Mouse (Mus musculus) hindbrain, embryonic 16.5 days (tissue): ENCODE results near the gene Diaph3. TPM values are rescaled to one million over a fixed set of nuclear protein-coding genes. Genes with fewer than 3 reads are reported as not detected.

Experiments
- ATAC-seq: fragments of 200-750 bp; cut with Nextera tagmentation; 2 replicates; pipeline ENCODE4 v1.8.0; 2017; ENCODE audit warnings: moderate TSS enrichment, moderate library complexity
- H3K27ac ChIP-seq: fragments of 300-500 bp; sonication (generic); 2 replicates; pipeline ENCODE4 v1.5.1; 2014; ENCODE audit warnings: low read depth, mild to moderate bottlenecking, control low read depth, low read length, moderate library complexity
- H3K27me3 ChIP-seq: fragments of 300-500 bp; sonication (generic); replicated peaks from 2 replicates; pipeline ENCODE4 v1.6.1; 2014; ENCODE audit warnings: low read length; ENCODE audit not compliant: control insufficient read depth, insufficient read depth
- H3K36me3 ChIP-seq: fragments of 300-500 bp; sonication (generic); 2 replicates; pipeline ENCODE4 v1.6.1; 2014; ENCODE audit warnings: mild to moderate bottlenecking, low read length, moderate library complexity, mixed read lengths; ENCODE audit not compliant: control insufficient read depth, insufficient read depth
- H3K4me1 ChIP-seq: fragments of 300-500 bp; sonication (generic); 2 replicates; pipeline ENCODE4 v1.6.1; 2014; ENCODE audit warnings: low read depth, low read length; ENCODE audit not compliant: control insufficient read depth, insufficient read depth
- H3K4me2 ChIP-seq: fragments of 300-500 bp; sonication (generic); 2 replicates; pipeline ENCODE4 v1.6.1; 2014; ENCODE audit warnings: mild to moderate bottlenecking, low read length, control low read depth, moderate library complexity
- H3K4me3 ChIP-seq: fragments of 300-500 bp; sonication (generic); 2 replicates; pipeline ENCODE4 v1.5.1; 2014; ENCODE audit warnings: mild to moderate bottlenecking, low read length, control low read depth, moderate library complexity
- H3K9ac ChIP-seq: fragments of 300-500 bp; sonication (generic); 2 replicates; pipeline ENCODE4 v1.6.1; 2014; ENCODE audit warnings: low read depth, mild to moderate bottlenecking, control low read depth, low read length, moderate library complexity
- H3K9me3 ChIP-seq: fragments of 300-500 bp; sonication (generic); 2 replicates; pipeline ENCODE4 v1.6.1; 2014; ENCODE audit warnings: mild to moderate bottlenecking, low read length, moderate library complexity; ENCODE audit not compliant: control insufficient read depth
- WGBS: fragments of 180-500 bp; shearing (Covaris S2); extraction: QIAGEN DNeasy Blood & Tissue Kit; methylation state at CpG from one replicate; pipeline ENCODE4 v1.1.7; 2014; 5-methylcytosine and 5-hydroxymethylcytosine counted together
- polyA plus RNA-seq: library from polyadenylated mRNA; unstranded; fragments of >200 nt; fragmentation: Nextera tagmentation; extraction: Ambion mirVana; gene quantifications from 2 replicates; pipeline ENCODE4 v1.2.1, GENCODE M21; 2015

The Diaph3 gene
- 4.1 and 4.5 TPM in 2 replicates for polyA plus RNA-seq

DNA sequence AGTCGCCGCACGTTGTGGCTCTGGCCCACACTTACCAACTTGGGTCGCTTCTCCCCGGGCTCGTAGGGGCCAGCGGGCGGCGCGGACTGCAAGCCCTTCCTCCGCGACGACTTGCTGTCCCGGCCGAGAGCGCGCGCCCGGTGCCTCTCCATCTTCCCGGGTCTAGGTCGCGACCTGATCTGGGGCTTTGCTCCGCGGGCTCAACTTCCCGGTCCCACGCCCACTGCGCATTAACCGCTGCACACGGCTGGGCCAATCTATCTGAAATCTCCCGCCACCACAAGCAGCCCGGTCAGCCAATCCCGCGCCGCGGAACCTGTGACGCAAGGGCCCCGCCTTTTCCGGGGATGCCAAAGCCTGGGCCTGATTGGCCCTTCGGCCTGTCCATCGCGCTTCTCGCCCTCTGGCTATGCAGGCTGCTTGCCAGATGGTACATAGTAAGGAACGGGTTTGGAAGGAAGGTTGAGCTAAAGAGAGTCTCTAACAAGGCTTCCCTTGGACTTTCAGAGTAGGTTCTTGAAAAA lies at the start of gene Diaph3:
TSS of gene Diaph3 (minus strand) at position 273 of the 524 bp plus-strand sequence.
- no peaks in the 10 kb centered on the region for H3K27me3 ChIP-seq
- peaks cover 2% of the 10 kb centered on the region; the same call in 1 of the 2 replicates for H3K4me1 ChIP-seq
- ATAC-seq: peak; percentile 100
- no peaks in the 10 kb centered on the region for H3K36me3 ChIP-seq
- WGBS: under 1% methylated on average over 35 of the region's 43 CpGs
- H3K4me2 ChIP-seq: peak within 1 kb of the TSS; percentile 76
- H3K4me3 ChIP-seq: peak within 1 kb of the TSS; percentile 53
- no peaks in the 10 kb centered on the region for H3K9me3 ChIP-seq
- H3K9ac ChIP-seq: peak within 1 kb of the TSS; percentile 41
- no peak within 1 kb of the TSS for H3K27ac ChIP-seq

DNA sequence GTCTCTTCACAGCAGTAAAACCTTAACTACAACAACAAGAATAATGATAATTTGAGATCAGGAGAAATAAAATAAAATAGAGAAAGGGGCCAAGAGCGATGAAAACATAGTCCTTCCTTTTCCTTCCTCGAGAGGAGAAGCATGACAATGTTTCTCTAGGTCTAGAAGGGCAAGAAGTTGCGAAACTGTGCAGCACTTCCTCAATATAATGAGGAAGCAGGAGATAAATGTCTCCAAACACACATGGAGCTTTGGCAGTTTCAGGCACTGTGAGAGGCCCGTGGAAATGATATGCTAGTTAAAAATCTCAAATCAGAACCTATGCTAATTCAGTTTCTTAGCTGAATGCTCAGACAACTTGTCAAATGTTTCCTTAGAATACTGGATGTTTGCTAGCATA lies 49.6 kb upstream of the Diaph3 start:
- ATAC-seq: no peak
- Histone ChIP-seq H3K4me2 (no peak overlapping the region), H3K9ac (no peak overlapping the region), H3K36me3 (no peaks in the 10 kb centered on the region), H3K27ac (no peak overlapping the region), H3K9me3 (no peaks in the 10 kb centered on the region; the same call in 1 of the 2 replicates), H3K4me1 (no peaks in the 10 kb centered on the region), H3K4me3 (no peak overlapping the region), H3K27me3 (no peaks in the 10 kb centered on the region)
- WGBS: 83% methylated on average over 4 of the region's 4 CpGs

DNA sequence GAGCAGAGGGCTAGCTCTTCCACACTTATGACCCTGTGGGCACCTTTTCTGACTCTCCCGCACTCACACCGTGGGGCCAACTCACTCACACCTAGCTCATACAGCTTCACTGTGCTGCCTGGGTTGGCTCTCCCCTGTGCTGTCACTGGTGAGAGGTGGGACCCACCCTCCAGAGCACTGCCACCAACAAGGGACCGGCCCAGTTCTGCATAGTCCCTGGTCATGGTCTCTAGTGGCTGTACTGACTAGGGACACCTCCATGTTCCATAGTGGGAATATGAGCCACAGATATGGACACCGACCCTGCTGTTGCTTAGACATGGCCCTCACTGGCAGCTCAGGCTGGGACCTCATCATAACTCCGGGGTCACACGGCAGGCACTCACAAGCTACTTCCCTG lies 30.5 kb upstream of the Diaph3 start:
- H3K9ac ChIP-seq: no peak overlapping the region
- H3K4me2 ChIP-seq: no peak overlapping the region
- no peaks in the 10 kb centered on the region for H3K4me1 ChIP-seq
- 93% methylated on average over 6 of the region's 6 CpGs for WGBS
- no peaks in the 10 kb centered on the region for H3K9me3 ChIP-seq
- no peak overlapping the region for H3K27ac ChIP-seq
- H3K27me3 ChIP-seq: no peaks in the 10 kb centered on the region
- ATAC-seq: no peak
- no peak overlapping the region for H3K4me3 ChIP-seq
- H3K36me3 ChIP-seq: no peaks in the 10 kb centered on the region

DNA sequence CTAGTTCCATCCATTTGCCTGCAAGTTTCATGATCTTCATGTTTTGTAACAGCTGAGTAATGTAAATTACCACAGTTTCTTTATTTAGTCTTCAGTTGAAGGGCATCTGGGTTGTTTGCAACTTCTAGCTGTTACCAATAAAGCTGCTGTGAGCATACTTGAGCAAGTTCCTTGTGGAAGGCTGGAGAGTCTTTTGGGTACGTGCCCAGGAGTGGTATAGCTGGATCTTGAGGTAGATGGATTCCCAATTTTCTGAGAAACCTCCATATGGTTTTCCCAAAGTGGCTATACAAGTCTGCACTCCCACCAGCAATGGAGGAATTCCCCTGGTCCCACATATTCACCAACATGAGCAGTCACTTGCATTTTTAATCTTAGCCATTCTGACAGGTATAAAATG lies 28.1 kb upstream of the Diaph3 start:
- H3K9ac ChIP-seq: no peak overlapping the region
- WGBS: 91% methylated on average over 1 of the region's 1 CpGs
- no peaks in the 10 kb centered on the region for H3K36me3 ChIP-seq
- H3K4me1 ChIP-seq: no peaks in the 10 kb centered on the region
- H3K9me3 ChIP-seq: no peaks in the 10 kb centered on the region
- no peaks in the 10 kb centered on the region for H3K27me3 ChIP-seq
- no peak for ATAC-seq
- H3K4me3 ChIP-seq: no peak overlapping the region
- no peak overlapping the region for H3K27ac ChIP-seq
- H3K4me2 ChIP-seq: no peak overlapping the region

DNA sequence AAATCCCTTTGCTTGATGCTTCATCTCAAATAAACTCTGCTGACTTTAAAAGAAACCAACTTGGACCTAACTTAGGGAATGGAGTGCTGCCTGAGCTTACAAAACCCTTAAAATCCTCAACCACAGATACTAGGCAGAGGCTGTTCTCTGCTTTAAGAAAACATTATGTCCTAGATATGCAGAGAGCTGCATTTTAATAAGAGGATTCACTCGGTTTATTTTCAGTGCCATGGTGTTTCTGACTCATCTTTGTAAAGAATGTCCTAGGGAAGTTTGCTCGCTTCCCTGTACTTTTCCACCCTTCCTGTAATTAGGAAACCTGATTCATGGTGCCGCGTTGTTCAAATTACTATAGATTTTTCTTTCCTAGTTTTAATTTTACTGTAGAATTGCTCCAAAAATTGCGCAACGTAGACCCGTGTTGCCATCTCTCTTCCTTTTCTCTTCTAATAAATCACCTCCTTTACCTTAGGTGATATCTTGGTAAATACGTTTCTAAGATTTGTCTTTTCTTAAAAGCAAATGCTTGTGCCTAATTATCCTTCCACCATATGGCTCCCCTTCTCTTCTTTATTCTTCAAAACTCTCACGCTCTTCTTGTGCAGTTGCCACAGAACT lies 14.7 kb upstream of the Diaph3 start:
- no peak for ATAC-seq

DNA sequence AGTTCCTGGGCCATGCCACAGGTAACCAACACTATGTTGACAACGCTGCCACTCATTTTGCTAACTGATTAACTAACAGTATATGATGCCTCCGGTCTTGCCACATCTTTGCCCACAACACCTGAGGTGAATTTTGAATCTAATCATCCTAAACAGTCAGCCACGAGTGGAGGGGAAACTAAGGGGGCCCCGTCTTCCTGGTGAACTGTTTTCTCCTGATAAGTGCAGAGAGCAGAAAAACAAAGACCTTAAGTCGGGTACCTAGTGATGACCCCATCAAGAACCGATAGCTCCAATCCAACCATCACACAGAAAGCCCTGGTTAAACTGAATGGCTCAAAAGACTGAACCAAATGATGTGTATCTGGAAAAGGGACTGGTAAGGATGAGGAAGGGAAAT lies 8.6 kb upstream of the Diaph3 start:
- H3K9ac ChIP-seq: no peak overlapping the region
- H3K4me3 ChIP-seq: no peak overlapping the region
- no peak for ATAC-seq
- no peak overlapping the region for H3K4me2 ChIP-seq
- no peaks in the 10 kb centered on the region for H3K27me3 ChIP-seq
- no peaks in the 10 kb centered on the region for H3K9me3 ChIP-seq
- no peak overlapping the region for H3K27ac ChIP-seq
- 86% methylated on average over 6 of the region's 6 CpGs for WGBS
- no peaks in the 10 kb centered on the region for H3K36me3 ChIP-seq
- H3K4me1 ChIP-seq: no peaks in the 10 kb centered on the region

More for the DNA sequence above, 14.7 kb upstream of the Diaph3 start:
- H3K4me1 ChIP-seq: no peaks in the 10 kb centered on the region
- H3K9me3 ChIP-seq: no peaks in the 10 kb centered on the region
- no peak overlapping the region for H3K27ac ChIP-seq
- H3K9ac ChIP-seq: no peak overlapping the region
- H3K4me2 ChIP-seq: no peak overlapping the region
- no peak overlapping the region for H3K4me3 ChIP-seq
- H3K27me3 ChIP-seq: no peaks in the 10 kb centered on the region
- WGBS: 83% methylated on average over 9 of the region's 9 CpGs
- H3K36me3 ChIP-seq: no peaks in the 10 kb centered on the region

DNA sequence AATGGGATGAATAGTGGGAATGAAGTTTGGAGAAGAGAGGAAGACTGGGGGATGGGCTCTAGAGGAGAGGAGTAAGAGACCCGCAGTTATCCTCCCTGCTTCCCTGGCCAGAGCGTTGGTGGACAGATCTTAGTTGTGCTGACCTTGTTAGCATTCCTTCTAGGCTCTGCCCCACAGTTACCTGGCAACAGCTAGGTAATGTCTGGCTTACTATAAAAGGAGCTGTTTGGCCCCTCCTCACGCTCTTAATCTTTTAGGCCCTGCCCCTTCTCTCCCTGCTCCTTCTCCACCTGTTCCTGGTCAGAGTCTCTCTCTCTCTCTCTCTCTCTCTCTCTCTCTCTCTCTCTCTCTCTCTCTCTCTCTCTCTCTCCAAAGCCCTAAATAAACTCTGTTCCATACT lies 5.7 kb upstream of the Diaph3 start:
- no peak overlapping the region for H3K9ac ChIP-seq
- H3K36me3 ChIP-seq: no peaks in the 10 kb centered on the region
- H3K4me3 ChIP-seq: no peak overlapping the region
- 32% methylated on average over 3 of the region's 3 CpGs for WGBS
- H3K27me3 ChIP-seq: no peaks in the 10 kb centered on the region
- no peak overlapping the region for H3K4me2 ChIP-seq
- no peak for ATAC-seq
- no peak overlapping the region for H3K27ac ChIP-seq
- no peaks in the 10 kb centered on the region for H3K9me3 ChIP-seq
- H3K4me1 ChIP-seq: no peaks in the 10 kb centered on the region

DNA sequence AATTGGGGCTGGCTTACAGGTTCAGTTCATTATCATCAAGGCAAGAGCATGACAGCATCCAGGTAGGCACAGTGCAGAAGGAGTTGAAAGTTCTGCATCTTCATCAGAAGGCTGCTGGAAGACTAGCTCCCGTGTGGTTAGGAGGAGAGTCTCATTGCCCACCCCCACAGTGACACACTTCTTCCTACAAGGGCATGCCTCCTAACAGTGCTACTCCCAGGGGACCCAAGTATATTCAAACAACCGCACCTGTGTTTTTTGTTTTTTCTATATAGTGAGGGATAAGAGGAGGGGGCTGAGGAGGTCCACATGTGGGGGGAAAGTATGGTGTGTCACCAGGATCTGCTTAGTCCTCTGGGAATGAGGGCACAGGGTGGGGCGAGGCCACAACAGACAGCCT lies 4.3 kb upstream of the Diaph3 start:
- Histone ChIP-seq H3K27ac (no peak overlapping the region), H3K9ac (no peak overlapping the region), H3K36me3 (no peaks in the 10 kb centered on the region), H3K27me3 (no peaks in the 10 kb centered on the region), H3K4me1 (peaks cover 2% of the 10 kb centered on the region; the same call in 1 of the 2 replicates), H3K4me2 (no peak overlapping the region), H3K4me3 (no peak overlapping the region), H3K9me3 (no peaks in the 10 kb centered on the region)
- WGBS: 88% methylated on average over 3 of the region's 3 CpGs
- ATAC-seq: no peak

DNA sequence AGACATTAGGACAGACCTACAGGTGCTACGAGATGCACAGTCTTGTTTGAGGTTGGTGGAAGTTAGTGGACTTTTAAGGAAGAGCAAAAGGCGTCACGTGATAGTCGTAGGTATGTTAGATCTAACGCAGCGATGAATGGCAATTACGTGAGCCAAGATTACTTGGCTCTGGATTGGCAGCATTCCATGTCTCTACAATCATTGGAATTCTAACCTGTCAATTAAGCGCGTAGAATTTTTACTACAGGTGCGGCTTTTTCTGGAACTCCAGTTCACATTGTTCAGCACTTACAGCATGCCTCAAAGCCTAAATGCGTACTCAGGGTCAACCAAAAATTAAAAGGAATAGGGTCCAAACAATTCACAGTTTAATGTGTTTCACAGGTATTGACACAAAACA lies 742 bp upstream of the Diaph3 start:
- Histone ChIP-seq H3K4me2 (peak overlapping the region; percentile 76), H3K4me1 (peaks cover 2% of the 10 kb centered on the region; the same call in 1 of the 2 replicates), H3K27me3 (no peaks in the 10 kb centered on the region), H3K36me3 (no peaks in the 10 kb centered on the region), H3K9ac (no peak overlapping the region), H3K27ac (no peak overlapping the region), H3K4me3 (peak overlapping the region; percentile 53; the same call in 1 of the 2 replicates), H3K9me3 (no peaks in the 10 kb centered on the region)
- 81% methylated on average over 11 of the region's 11 CpGs for WGBS
- no peak for ATAC-seq
